Mouse (Mus musculus) liver, postnatal 0 days (tissue): ENCODE results near the gene Erp29.

Experiments
- CTCF ChIP-seq: sonication (generic); IDR thresholded peaks from 2 replicates; pipeline ENCODE4 v1.5.1; 2016; ENCODE audit warnings: antibody characterized with exemption, low read depth
- EP300 ChIP-seq: IDR thresholded peaks from 2 replicates; pipeline ENCODE4 v1.6.1; 2016; ENCODE audit warnings: antibody characterized with exemption, low read depth, mild to moderate bottlenecking

GRCm38 (mm10) chr5:121423297-121423696, 29.0 kb downstream of the Erp29 start:
- TF ChIP-seq CTCF: no peak
- no peak for TF ChIP-seq EP300
